Comparison of ENCODE assay signal across 17 mouse cellular contexts in genomic region chr8:11042872-11043587, GRCm38 (mm10). TPM values are rescaled to one million over a fixed set of nuclear protein-coding genes. Genes with fewer than 3 reads are reported as not detected.
A peak's percentile ranks its signal among the peaks of the same experiment; 100 is the strongest.
DNase-seq lines count a peak whose midpoint lies in the region; ATAC-seq and TF ChIP-seq lines count a peak whose summit lies in the region.
"Had no signal": no experiment of that assay in that cellular context is flagged by ENCODE, and none has a peak within 500 bp of the region (broad histone marks: within the 10 kb centered on the region; RNA-seq: fewer than 3 reads in every experiment).

No protein-coding gene starts in this region.

- peak; percentile 21 for DNase-seq in hindbrain, embryonic 11.5 days (ENCODE audit: low spot score)
- peak; percentile 9 for DNase-seq in right cerebral cortex, postnatal 14 days
- DNase-seq in right cerebral cortex, postnatal 36 days (ENCODE audit: low spot score in 2 of 2) = no peak
- DNase-seq in limb, embryonic 14.5 days (ENCODE audit: low spot score) = no peak
- no peak for DNase-seq in adrenal gland, postnatal 10 days
- DNase-seq in stomach, postnatal 0 days (ENCODE audit: low spot score) = no peak
- DNase-seq: adrenal gland, postnatal 25 days; cerebellum, postnatal 36 days; lung, adult 2 months; spleen, adult 18-20 months had no signal

- H3K4me3 ChIP-seq in hindbrain, embryonic 11.5 days (ENCODE audit: low read depth, low read length) = no peak overlapping the region
- no peak overlapping the region for H3K4me3 ChIP-seq in hindbrain, embryonic 16.5 days (ENCODE audit: low read length)
- no peak overlapping the region for H3K4me3 ChIP-seq in limb, embryonic 14.5 days (replicated peaks; ENCODE audit: low read length)
- H3K4me3 ChIP-seq in stomach, postnatal 0 days (ENCODE audit: low read depth, low read length) = no peak overlapping the region
- H3K4me3 ChIP-seq: heart, embryonic 15.5 days; kidney, embryonic 15.5 days; layer of hippocampus, adult 2 months had no signal

- no peak for TF ChIP-seq POLR2A in limb, embryonic 14.5 days (IDR thresholded peaks at IDR 0.05; ENCODE audit: borderline replicate concordance, extremely low read depth, insufficient read depth, insufficient read length)

- no peaks in the 10 kb centered on the region for H3K4me1 ChIP-seq in hindbrain, embryonic 11.5 days (replicated peaks; ENCODE audit: control insufficient read depth, insufficient read depth, low read length)
- no peaks in the 10 kb centered on the region for H3K4me1 ChIP-seq in hindbrain, embryonic 16.5 days (ENCODE audit: control insufficient read depth, insufficient read depth, low read depth, low read length)
- peaks cover 12% of the 10 kb centered on the region for H3K4me1 ChIP-seq in limb, embryonic 14.5 days (ENCODE audit: control insufficient read depth, insufficient read depth, low read length)
- no peaks in the 10 kb centered on the region for H3K4me1 ChIP-seq in stomach, postnatal 0 days (replicated peaks; ENCODE audit: control insufficient read depth, insufficient read depth)

- H3K9ac ChIP-seq in hindbrain, embryonic 11.5 days (ENCODE audit: low read depth, low read length) = no peak overlapping the region
- H3K9ac ChIP-seq in hindbrain, embryonic 16.5 days (ENCODE audit: low read depth, low read length) = no peak overlapping the region
- no peak overlapping the region for H3K9ac ChIP-seq in limb, embryonic 14.5 days (ENCODE audit: low read depth, low read length, severe bottlenecking)
- no peak overlapping the region for H3K9ac ChIP-seq in stomach, postnatal 0 days (ENCODE audit: low read length)
- H3K9ac ChIP-seq: heart, embryonic 15.5 days; kidney, embryonic 15.5 days had no signal

- H3K4me2 ChIP-seq in hindbrain, embryonic 11.5 days (replicated peaks; ENCODE audit: low read depth, low read length) = no peak overlapping the region
- H3K4me2 ChIP-seq in hindbrain, embryonic 16.5 days (ENCODE audit: low read length) = no peak overlapping the region
- H3K4me2 ChIP-seq in limb, embryonic 14.5 days (replicated peaks; ENCODE audit: low read depth, low read length, severe bottlenecking) = no peak overlapping the region
- no peak overlapping the region for H3K4me2 ChIP-seq in stomach, postnatal 0 days (replicated peaks; ENCODE audit: low read depth)
- H3K4me2 ChIP-seq: heart, embryonic 15.5 days; kidney, embryonic 15.5 days had no signal

- H3K9me3 ChIP-seq in hindbrain, embryonic 11.5 days (ENCODE audit: control insufficient read depth, low read length) = no peaks in the 10 kb centered on the region
- H3K9me3 ChIP-seq in hindbrain, embryonic 16.5 days (ENCODE audit: control insufficient read depth, low read length) = no peaks in the 10 kb centered on the region
- no peaks in the 10 kb centered on the region for H3K9me3 ChIP-seq in limb, embryonic 14.5 days (ENCODE audit: control insufficient read depth, low read length)
- H3K9me3 ChIP-seq in stomach, postnatal 0 days (ENCODE audit: control insufficient read depth, low read length) = no peaks in the 10 kb centered on the region
- H3K9me3 ChIP-seq: heart, embryonic 15.5 days; kidney, embryonic 15.5 days had no signal

- no peaks in the 10 kb centered on the region for H3K36me3 ChIP-seq in hindbrain, embryonic 11.5 days (ENCODE audit: control insufficient read depth, insufficient read depth, low read length)
- no peaks in the 10 kb centered on the region for H3K36me3 ChIP-seq in hindbrain, embryonic 16.5 days (ENCODE audit: control insufficient read depth, insufficient read depth, low read length)
- no peaks in the 10 kb centered on the region for H3K36me3 ChIP-seq in limb, embryonic 14.5 days (ENCODE audit: control insufficient read depth, insufficient read depth, low read length)
- H3K36me3 ChIP-seq in stomach, postnatal 0 days (ENCODE audit: control insufficient read depth, insufficient read depth, low read length) = no peaks in the 10 kb centered on the region
- H3K36me3 ChIP-seq: heart, embryonic 15.5 days; kidney, embryonic 15.5 days had no signal

- no peak overlapping the region for H3K27ac ChIP-seq in hindbrain, embryonic 11.5 days (ENCODE audit: low read depth, low read length)
- no peak overlapping the region for H3K27ac ChIP-seq in hindbrain, embryonic 16.5 days (ENCODE audit: low read depth, low read length)
- H3K27ac ChIP-seq in limb, embryonic 14.5 days (replicated peaks; ENCODE audit: low read depth, low read length) = 0 out of 2 replicates have a peak overlapping the region, but pooled peaks have one; percentile 19
- no peak overlapping the region for H3K27ac ChIP-seq in stomach, postnatal 0 days (replicated peaks)
- H3K27ac ChIP-seq: heart, embryonic 15.5 days; kidney, embryonic 15.5 days; layer of hippocampus, adult 2 months had no signal

- TF ChIP-seq CTCF in stomach, postnatal 0 days (IDR thresholded peaks at IDR 0.05; ENCODE audit: low read depth) = no peak

- ATAC-seq in hindbrain, embryonic 11.5 days (ENCODE audit: low FRiP score) = peak; percentile 51; the same call in 1 of the 2 replicates
- ATAC-seq in hindbrain, embryonic 16.5 days = no peak
- ATAC-seq in limb, embryonic 14.5 days (ENCODE audit: low FRiP score, low read depth) = peak; percentile 23; the same call in 1 of the 2 replicates
- ATAC-seq in stomach, postnatal 0 days (ENCODE audit: low FRiP score, low TSS enrichment) = no peak
- ATAC-seq: CD4-positive, CD25-positive, alpha-beta regulatory T cell, adult 4 months; forebrain, embryonic 14.5 days; inflammation-experienced regulatory T-cells, adult 6 months had no signal

- H3K27me3 ChIP-seq in hindbrain, embryonic 11.5 days (ENCODE audit: control insufficient read depth, insufficient read depth, low read length) = no peaks in the 10 kb centered on the region
- H3K27me3 ChIP-seq in hindbrain, embryonic 16.5 days (replicated peaks; ENCODE audit: control insufficient read depth, insufficient read depth, low read length) = no peaks in the 10 kb centered on the region
- no peaks in the 10 kb centered on the region for H3K27me3 ChIP-seq in limb, embryonic 14.5 days (ENCODE audit: control insufficient read depth, insufficient read depth, low read length)
- H3K27me3 ChIP-seq in stomach, postnatal 0 days (ENCODE audit: control insufficient read depth, insufficient read depth, low read length) = no peaks in the 10 kb centered on the region
- H3K27me3 ChIP-seq: heart, embryonic 15.5 days had no signal

- TF ChIP-seq EP300 in stomach, postnatal 0 days (optimal IDR thresholded peaks at IDR 0.05) = no peak

- 66% methylated on average over 9 of the region's 9 CpGs for WGBS in hindbrain, embryonic 11.5 days
- 45% methylated on average over 9 of the region's 9 CpGs for WGBS in hindbrain, embryonic 16.5 days
- 68% methylated on average over 9 of the region's 9 CpGs for WGBS in limb, embryonic 14.5 days
- WGBS in stomach, postnatal 0 days = 81% methylated on average over 9 of the region's 9 CpGs

RNA-seq across cellular contexts. Expression of gene Irs2, which starts 34.8 kb away (rescaled TPM):
- polyA plus RNA-seq in hindbrain, embryonic 11.5 days (2014; fragmentation: Nextera tagmentation; extraction: Ambion mirVana) = 5.6 and 6.1 TPM in 2 replicates
- 4.1 and 4.6 TPM in 2 replicates for polyA plus RNA-seq in hindbrain, embryonic 16.5 days (2015; fragmentation: Nextera tagmentation; extraction: Ambion mirVana)
- 14.4 and 21.3 TPM in 2 replicates for polyA plus RNA-seq in limb, embryonic 14.5 days (2012; rRNA removed)
- 9.7 and 11.8 TPM in 2 replicates for polyA plus RNA-seq in limb, embryonic 14.5 days (2014; fragmentation: Nextera tagmentation; extraction: Ambion mirVana)
- 10 to 100 TPM; 33.4 to 80.8 TPM for total RNA-seq in adrenal gland, postnatal 10 days (2021)
- polyA plus RNA-seq in stomach, postnatal 0 days (2015; fragmentation: Nextera tagmentation; extraction: Ambion mirVana) = 3.3 and 3.9 TPM in 2 replicates

Comparison
In these comparisons a context has a peak if more than half of its experiments do, and no peak if none do; other contexts are left out.
1. ATAC-seq: peak in hindbrain, embryonic 11.5 days (single experiment) and limb, embryonic 14.5 days (single experiment); none in hindbrain, embryonic 16.5 days (single experiment) and stomach, postnatal 0 days (single experiment).
2. DNase-seq: peak in hindbrain, embryonic 11.5 days (single experiment) and right cerebral cortex, postnatal 14 days (single experiment); none in right cerebral cortex, postnatal 36 days (0 of 2), limb, embryonic 14.5 days (single experiment), adrenal gland, postnatal 10 days (single experiment) and stomach, postnatal 0 days (single experiment).